In genomic region chr19:56485376-56486271, GRCm38 (mm10) we compare ENCODE assay signal across 8 mouse cellular contexts. TPM values are rescaled to one million over a fixed set of nuclear protein-coding genes. Genes with fewer than 3 reads are reported as not detected.
DNase-seq lines count a peak whose midpoint lies in the region; ATAC-seq and TF ChIP-seq lines count a peak whose summit lies in the region.
"Had no signal": no experiment of that assay in that cellular context is flagged by ENCODE, and none has a peak within 500 bp of the region (broad histone marks: within the 10 kb centered on the region; RNA-seq: fewer than 3 reads in every experiment).

No protein-coding gene starts in this region.

- peak; percentile 20 for DNase-seq in 3134 (ENCODE audit: extremely low read depth, insufficient read length, low spot score)
- DNase-seq in CH12.LX (ENCODE audit: extremely low read depth) = no peak
- DNase-seq in right cerebral cortex, postnatal 14 days = no peak

- no peaks in the 10 kb centered on the region for H3K36me3 ChIP-seq in CH12.LX (replicated peaks in 1 of 2; ENCODE audit: control insufficient read depth in 1 of 2, insufficient read depth in 1 of 2, low read length in 1 of 2)
- H3K36me3 ChIP-seq in heart, embryonic 15.5 days = no peaks in the 10 kb centered on the region
- no peaks in the 10 kb centered on the region for H3K36me3 ChIP-seq in liver, embryonic 16.5 days (ENCODE audit: control insufficient read depth, insufficient read depth)
- no peaks in the 10 kb centered on the region for H3K36me3 ChIP-seq in neural tube, embryonic 15.5 days

- no peaks in the 10 kb centered on the region for H3K79me2 ChIP-seq in CH12.LX (replicated peaks; ENCODE audit: control insufficient read depth, extremely low read depth, insufficient read depth, poor library complexity, severe bottlenecking)

- no peak for ATAC-seq in heart, embryonic 15.5 days (replicated peaks; ENCODE audit: insufficient number of reproducible peaks, insufficient read depth, low FRiP score, low read depth)
- peak; percentile 62 for ATAC-seq in liver, embryonic 16.5 days (ENCODE audit: low read depth)
- ATAC-seq in neural tube, embryonic 15.5 days (ENCODE audit: low FRiP score) = no peak
- ATAC-seq in monocyte, adult 5-6 weeks (replicated peaks; ENCODE audit: insufficient number of reproducible peaks, low FRiP score, low TSS enrichment, poor library complexity, severe bottlenecking) = no peak

- H3K9ac ChIP-seq in CH12.LX (ENCODE audit: insufficient read depth, low read depth) = no peak overlapping the region
- H3K9ac ChIP-seq in heart, embryonic 15.5 days = no peak overlapping the region
- H3K9ac ChIP-seq in liver, embryonic 16.5 days (ENCODE audit: low read depth, low read length) = no peak overlapping the region
- no peak overlapping the region for H3K9ac ChIP-seq in neural tube, embryonic 15.5 days (replicated peaks)
- H3K9ac ChIP-seq: liver, embryonic 14.5 days had no signal

- no peak for TF ChIP-seq CTCF in CH12.LX (conservative IDR thresholded peaks at IDR 0.05 in 1 of 2, IDR thresholded peaks at IDR 0.05 in 1 of 2; ENCODE audit: low read depth in 2 of 2, low read length in 2 of 2)

- in situ Hi-C loops in CH12.LX (cut with MboI; ENCODE audit: low pct_ligation_motif_present, low pct_unique_long_range_greater_than_20kb, low sequenced_read_pairs) = no loop called here

- no peak overlapping the region for H3K27ac ChIP-seq in CH12.LX (ENCODE audit: insufficient read depth, low read depth)
- peak overlapping the region; percentile 64 for H3K27ac ChIP-seq in heart, embryonic 15.5 days
- H3K27ac ChIP-seq in liver, embryonic 16.5 days (ENCODE audit: low read length) = no peak overlapping the region
- no peak overlapping the region for H3K27ac ChIP-seq in neural tube, embryonic 15.5 days (replicated peaks)
- H3K27ac ChIP-seq: liver, embryonic 14.5 days had no signal

- 60% methylated on average over 13 of the region's 13 CpGs for WGBS in heart, embryonic 15.5 days
- WGBS in liver, embryonic 16.5 days (ENCODE audit: insufficient replicate concordance) = 49% methylated on average over 13 of the region's 13 CpGs
- 57% methylated on average over 13 of the region's 13 CpGs for WGBS in neural tube, embryonic 15.5 days

- no peak for TF ChIP-seq RAD21 in CH12.LX (IDR thresholded peaks at IDR 0.05; ENCODE audit: low read depth, low read length)

- H3K4me1 ChIP-seq in CH12.LX (ENCODE audit: control insufficient read depth in 1 of 2, insufficient read depth in 2 of 2) = no peaks in the 10 kb centered on the region
- peaks cover 23% of the 10 kb centered on the region for H3K4me1 ChIP-seq in heart, embryonic 15.5 days (replicated peaks)
- H3K4me1 ChIP-seq in liver, embryonic 16.5 days (ENCODE audit: control insufficient read depth, low read depth, low read length) = peaks cover 4% of the 10 kb centered on the region
- H3K4me1 ChIP-seq in neural tube, embryonic 15.5 days = peaks cover 13% of the 10 kb centered on the region

- H3K27me3 ChIP-seq in CH12.LX (replicated peaks) = peaks cover 2% of the 10 kb centered on the region
- no peaks in the 10 kb centered on the region for H3K27me3 ChIP-seq in heart, embryonic 15.5 days
- H3K27me3 ChIP-seq in liver, embryonic 16.5 days (ENCODE audit: control insufficient read depth, insufficient read depth, low read depth, low read length) = no peaks in the 10 kb centered on the region
- H3K27me3 ChIP-seq in neural tube, embryonic 15.5 days (replicated peaks) = no peaks in the 10 kb centered on the region

- no peak for TF ChIP-seq POLR2A in CH12.LX (IDR thresholded peaks at IDR 0.05; ENCODE audit: low read depth, low read length)

- H3K9me3 ChIP-seq in CH12.LX (replicated peaks; ENCODE audit: low read length) = no peaks in the 10 kb centered on the region
- no peaks in the 10 kb centered on the region for H3K9me3 ChIP-seq in heart, embryonic 15.5 days (replicated peaks)
- H3K9me3 ChIP-seq in liver, embryonic 16.5 days (replicated peaks; ENCODE audit: control insufficient read depth, low read length) = no peaks in the 10 kb centered on the region
- no peaks in the 10 kb centered on the region for H3K9me3 ChIP-seq in neural tube, embryonic 15.5 days (replicated peaks)

- peak overlapping the region; percentile 83 for H3K4me2 ChIP-seq in CH12.LX (ENCODE audit: insufficient read depth, low read depth, poor library complexity, severe bottlenecking)
- no peak overlapping the region for H3K4me2 ChIP-seq in heart, embryonic 15.5 days
- no peak overlapping the region for H3K4me2 ChIP-seq in liver, embryonic 16.5 days (ENCODE audit: low read depth, low read length)
- no peak overlapping the region for H3K4me2 ChIP-seq in neural tube, embryonic 15.5 days

- dilution Hi-C loops in CH12.LX (cut with MboI; ENCODE audit: extremely low pct_ligation_motif_present, extremely low pct_unique_long_range_greater_than_20kb, low sequenced_read_pairs) = no loop called here

- no peak for TF ChIP-seq EP300 in CH12.LX (IDR thresholded peaks at IDR 0.05; ENCODE audit: low read length)

- H3K4me3 ChIP-seq in CH12.LX (replicated peaks in 1 of 3; ENCODE audit: low read depth in 2 of 3, low read length in 2 of 3, poor library complexity in 1 of 3) = no peak overlapping the region
- H3K4me3 ChIP-seq in heart, embryonic 15.5 days = no peak overlapping the region
- H3K4me3 ChIP-seq in liver, embryonic 16.5 days (ENCODE audit: low read depth, low read length) = no peak overlapping the region
- no peak overlapping the region for H3K4me3 ChIP-seq in neural tube, embryonic 15.5 days (replicated peaks)

TF ChIP-seq in CH12.LX, 34 proteins besides CTCF, POLR2A, EP300 and RAD21:
- TF ChIP-seq MAFK (IDR thresholded peaks at IDR 0.05; ENCODE audit: insufficient replicate concordance, low read length) (no peak), ZNF384 (IDR thresholded peaks at IDR 0.05; ENCODE audit: low read depth, low read length) (no peak), HCFC1 (IDR thresholded peaks at IDR 0.05; ENCODE audit: low read depth, low read length) (no peak), RCOR1 (conservative IDR thresholded peaks at IDR 0.05; ENCODE audit: low read depth, low read length) (no peak), SIN3A (IDR thresholded peaks at IDR 0.05; ENCODE audit: low read length) (no peak), GABPA (IDR thresholded peaks at IDR 0.05; ENCODE audit: insufficient replicate concordance, low read depth, low read length) (no peak), JUN (IDR thresholded peaks at IDR 0.05; ENCODE audit: insufficient read depth, low read depth, low read length) (no peak), MAZ (IDR thresholded peaks at IDR 0.05; ENCODE audit: low read depth, low read length) (no peak), MAX (IDR thresholded peaks at IDR 0.05; ENCODE audit: low read length) (no peak), USF1 (IDR thresholded peaks at IDR 0.05; ENCODE audit: low read depth, low read length) (no peak), TBP (conservative IDR thresholded peaks at IDR 0.05; ENCODE audit: low read depth, low read length) (no peak), KAT2A (IDR thresholded peaks at IDR 0.05; ENCODE audit: insufficient replicate concordance, low read length) (no peak), ELF1 (IDR thresholded peaks at IDR 0.05; ENCODE audit: low read depth, low read length) (no peak), JUND (conservative IDR thresholded peaks at IDR 0.05; ENCODE audit: low read depth, low read length) (no peak), MEF2A (IDR thresholded peaks at IDR 0.05; ENCODE audit: borderline replicate concordance, low read depth, low read length) (no peak)

RNA-seq across cellular contexts. Expression of gene Plekhs1, which starts 24.2 kb away (rescaled TPM):
- total RNA-seq in CH12.LX (2012; rRNA removed) (not detected in 2 replicates), CH12.LX (2014; rRNA removed) (not detected in 2 replicates)
- not detected in 2 replicates for polyA plus RNA-seq in CH12.LX (2012; ENCODE audit: insufficient read length, low read depth)
- 0.08 and 0.10 TPM in 2 replicates for polyA plus RNA-seq in heart, embryonic 15.5 days (2015; fragmentation: Nextera tagmentation; extraction: Ambion mirVana)
- 0.07 TPM in 1 of 2 replicates, not detected in the other for polyA plus RNA-seq in liver, embryonic 16.5 days (2015; fragmentation: Nextera tagmentation; extraction: Ambion mirVana)
- polyA plus RNA-seq in neural tube, embryonic 15.5 days (2015; fragmentation: Nextera tagmentation; extraction: Ambion mirVana) = 0.19 and 0.27 TPM in 2 replicates
- total RNA-seq in monocyte, adult 5-6 weeks (2017) = not detected in 3 replicates
